Mouse (Mus musculus): ENCODE data around the gene Acat2. TPM values are rescaled to one million over a fixed set of nuclear protein-coding genes. Genes with fewer than 3 reads are reported as not detected.
A peak's percentile ranks its signal among the peaks of the same experiment; 100 is the strongest.
"Not testable (repeated sequence)": the region's sequence is repeated elsewhere in the genome, so short reads cannot be mapped to it uniquely, and the experiment has no call there.

The Acat2 gene
- 370 and 386 TPM in 2 replicates for polyA plus RNA-seq (2016; fragmentation: Nextera tagmentation; extraction: Ambion mirVana)

- Histone ChIP-seq H3K9me3 (no peaks in the 10 kb centered on the region), H3K36me3 (replicated peaks) (peaks cover 29% of the 10 kb centered on the region), H3K9ac (peak within 1 kb of the TSS; percentile 60), H3K27me3 (no peaks in the 10 kb centered on the region), H3K27ac (peak within 1 kb of the TSS; percentile 94), H3K4me2 (peak within 1 kb of the TSS; percentile 69), H3K4me3 (replicated peaks) (peak within 1 kb of the TSS; percentile 69), H3K4me1 (peaks cover 23% of the 10 kb centered on the region)
- WGBS, result under 1% methylated on average over 42 of the region's 42 CpGs
- peak; percentile 99 for ATAC-seq (ENCODE audit: low FRiP score)
These were observed at the start of gene Acat2 for GRCm38 (mm10) chr17:12960331-12960873. Acat2 (minus strand) TSS chr17:12960747.

DNA sequence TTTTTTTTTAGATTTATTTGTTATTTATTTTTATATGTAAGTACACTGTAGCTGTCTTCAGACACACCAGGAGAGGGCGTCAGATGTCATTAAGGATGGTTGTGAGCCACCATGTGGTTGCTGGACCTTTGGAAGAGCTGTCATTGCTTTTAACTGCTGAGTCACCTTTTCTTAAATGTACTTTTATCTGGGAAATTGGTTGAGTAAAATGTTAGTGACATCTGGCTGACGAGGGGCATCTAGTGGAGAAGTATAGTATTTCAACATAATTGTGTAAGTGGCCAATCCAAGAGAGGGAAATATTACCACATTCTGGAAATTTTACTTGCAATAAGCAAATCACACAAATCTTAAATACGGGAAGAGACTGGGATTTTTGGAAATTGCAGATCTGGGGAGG, 49.3 kb upstream of the Acat2 start:
- Histone ChIP-seq H3K4me1 (peaks cover 9% of the 10 kb centered on the region), H3K27me3 (no peaks in the 10 kb centered on the region), H3K9ac (no peak overlapping the region), H3K4me2 (no peak overlapping the region), H3K9me3 (no peaks in the 10 kb centered on the region), H3K4me3 (replicated peaks) (no peak overlapping the region), H3K27ac (no peak overlapping the region), H3K36me3 (replicated peaks) (peaks cover 27% of the 10 kb centered on the region)
- WGBS, result 40% methylated on average over 3 of the region's 3 CpGs
- ATAC-seq (ENCODE audit: low FRiP score), result no peak

DNA sequence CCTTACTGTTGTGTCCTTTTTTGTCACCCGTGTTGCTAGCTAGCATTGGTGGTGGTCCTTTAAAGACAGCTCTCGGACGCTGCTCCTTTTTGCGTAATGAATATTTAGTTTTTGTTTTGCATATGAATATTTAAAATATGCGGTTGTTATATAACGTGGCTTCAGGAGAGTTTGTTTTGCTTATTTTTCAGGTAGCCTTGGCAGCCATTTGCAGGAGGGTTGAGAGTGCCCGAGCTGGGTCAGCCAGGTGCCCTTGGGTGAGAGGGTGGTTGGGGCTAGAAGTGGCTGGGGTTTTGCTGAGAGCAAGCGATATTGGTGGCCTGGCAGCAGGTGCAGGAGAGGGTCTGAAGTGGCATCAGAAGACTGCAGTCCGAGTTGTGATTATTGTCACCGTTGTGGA, 48.0 kb upstream of the Acat2 start:
- Histone ChIP-seq H3K9ac (peak overlapping the region; percentile 77), H3K36me3 (replicated peaks) (peaks cover 18% of the 10 kb centered on the region), H3K4me2 (peak overlapping the region; percentile 81), H3K4me1 (peaks cover 9% of the 10 kb centered on the region), H3K4me3 (replicated peaks) (peak overlapping the region; percentile 86), H3K9me3 (no peaks in the 10 kb centered on the region), H3K27ac (peak overlapping the region; percentile 89), H3K27me3 (no peaks in the 10 kb centered on the region)
- ATAC-seq (ENCODE audit: low FRiP score), result no peak
- 3% methylated on average over 10 of the region's 10 CpGs for WGBS

- WGBS, result 1% methylated on average over 53 of the region's 76 CpGs
- Histone ChIP-seq H3K4me1 (peaks cover 9% of the 10 kb centered on the region), H3K9me3 (no peaks in the 10 kb centered on the region), H3K36me3 (replicated peaks) (peaks cover 12% of the 10 kb centered on the region), H3K27me3 (no peaks in the 10 kb centered on the region), H3K4me3 (replicated peaks) (peak overlapping the region; percentile 86), H3K4me2 (peak overlapping the region; percentile 81), H3K9ac (peak overlapping the region; percentile 77), H3K27ac (peak overlapping the region; percentile 89)
- ATAC-seq (ENCODE audit: low FRiP score), result peak; percentile 99
These were observed 47.3 kb upstream of the Acat2 start for GRCm38 (mm10) chr17:13007730-13008425.

GRCm38 (mm10) chr17:13006984-13007383, 46.4 kb upstream of the Acat2 start:
- H3K27ac ChIP-seq, result no peak overlapping the region; the same call in 1 of the 2 replicates
- WGBS, result 46% methylated on average over 5 of the region's 5 CpGs
- no peak for ATAC-seq (ENCODE audit: low FRiP score)
- H3K9ac ChIP-seq, result peak overlapping the region; percentile 77; the same call in 1 of the 2 replicates
- no peaks in the 10 kb centered on the region for H3K9me3 ChIP-seq
- H3K36me3 ChIP-seq (replicated peaks), result peaks cover 4% of the 10 kb centered on the region; the same call in 1 of the 2 replicates
- H3K4me3 ChIP-seq (replicated peaks), result peak overlapping the region; percentile 86
- H3K27me3 ChIP-seq, result no peaks in the 10 kb centered on the region
- H3K4me2 ChIP-seq, result peak overlapping the region; percentile 81
- peaks cover 9% of the 10 kb centered on the region for H3K4me1 ChIP-seq

GRCm38 (mm10) chr17:13006546-13006945, 46.0 kb upstream of the Acat2 start, which contains the start of gene Sod2:
Sod2 (plus strand) TSS chr17:13006846.
- peak within 1 kb of the TSS; percentile 86 for H3K4me3 ChIP-seq (replicated peaks)
- H3K9ac ChIP-seq, result peak within 1 kb of the TSS; percentile 77
- ATAC-seq (ENCODE audit: low FRiP score); H3K9me3 ChIP-seq; H3K36me3 ChIP-seq (replicated peaks); H3K27me3 ChIP-seq; H3K4me1 ChIP-seq: not testable (repeated sequence)
- H3K4me2 ChIP-seq, result peak within 1 kb of the TSS; percentile 81
- WGBS, result 83% methylated on average over 2 of the region's 2 CpGs
- H3K27ac ChIP-seq, result peak within 1 kb of the TSS; percentile 89; the same call in 1 of the 2 replicates

DNA sequence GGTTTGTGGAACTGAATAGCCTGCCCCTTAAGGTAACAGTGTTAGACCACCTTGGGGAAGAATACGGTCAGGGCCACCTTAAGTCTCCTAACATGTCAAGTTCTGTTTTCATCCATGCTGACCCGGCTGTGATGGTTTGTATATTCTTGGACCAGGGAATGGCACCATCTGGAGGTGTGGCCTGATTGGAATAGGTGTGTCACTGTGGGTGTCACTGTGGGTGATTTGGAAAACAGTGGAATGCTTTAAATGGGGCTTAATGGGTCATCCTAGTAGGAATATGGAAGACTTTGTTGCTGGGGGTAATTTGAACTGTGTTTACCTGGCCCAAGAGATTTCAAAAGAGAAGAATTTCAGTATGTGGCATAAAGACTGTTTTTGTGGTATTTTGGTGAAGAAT, 43.9 kb upstream of the Acat2 start:
- not testable (repeated sequence) for H3K27ac ChIP-seq; H3K27me3 ChIP-seq; H3K9me3 ChIP-seq; H3K36me3 ChIP-seq (replicated peaks); H3K9ac ChIP-seq; ATAC-seq (ENCODE audit: low FRiP score); H3K4me2 ChIP-seq; H3K4me3 ChIP-seq (replicated peaks); H3K4me1 ChIP-seq
- 84% methylated on average over 2 of the region's 2 CpGs for WGBS

DNA sequence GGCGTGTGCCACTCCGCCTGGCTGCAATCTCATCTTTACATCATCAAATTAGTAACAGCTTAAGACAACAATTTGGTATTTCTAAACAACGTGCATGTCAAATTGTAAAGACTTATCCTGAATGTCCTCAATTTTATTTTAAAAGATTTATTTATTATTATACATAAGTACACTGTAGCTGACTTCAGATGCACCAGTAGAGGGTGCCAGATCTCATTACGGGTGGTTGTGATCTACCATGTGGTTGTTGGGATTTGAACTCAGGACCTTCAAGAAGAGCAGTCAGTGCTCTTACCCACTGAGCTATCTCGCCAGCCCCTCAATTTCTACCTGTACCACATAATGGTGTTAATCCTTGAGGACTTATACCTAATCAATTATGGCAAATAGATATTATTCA, 41.7 kb upstream of the Acat2 start:
- 92% methylated on average over 5 of the region's 5 CpGs for WGBS
- H3K27me3 ChIP-seq; H3K4me1 ChIP-seq; H3K4me3 ChIP-seq (replicated peaks); H3K9me3 ChIP-seq; ATAC-seq (ENCODE audit: low FRiP score); H3K9ac ChIP-seq; H3K4me2 ChIP-seq; H3K27ac ChIP-seq; H3K36me3 ChIP-seq (replicated peaks): not testable (repeated sequence)

DNA sequence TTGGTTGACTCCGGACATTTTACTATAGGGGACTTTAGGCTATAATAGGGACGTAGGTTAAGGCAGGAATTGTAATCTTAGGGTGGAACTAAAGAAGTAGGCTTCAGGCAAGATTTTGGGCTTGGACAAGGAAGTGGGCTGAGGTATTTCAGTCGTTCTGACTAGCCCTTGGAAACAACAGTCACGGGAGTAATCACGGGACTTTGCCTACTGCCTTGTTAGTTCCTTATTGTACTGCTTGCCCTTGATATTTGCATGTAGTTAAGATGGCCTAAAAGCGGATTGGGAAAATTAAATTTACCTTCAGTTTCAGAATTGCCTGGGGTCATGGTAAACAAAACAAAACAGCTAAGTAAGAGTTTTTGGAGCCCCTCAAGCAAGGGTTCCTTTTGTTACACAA, 38.5 kb upstream of the Acat2 start:
- Histone ChIP-seq H3K27me3 (no peaks in the 10 kb centered on the region), H3K9me3 (no peaks in the 10 kb centered on the region), H3K36me3 (replicated peaks) (no peaks in the 10 kb centered on the region), H3K4me3 (replicated peaks) (no peak overlapping the region), H3K4me1 (no peaks in the 10 kb centered on the region), H3K4me2 (no peak overlapping the region), H3K9ac (no peak overlapping the region), H3K27ac (no peak overlapping the region)
- 67% methylated on average over 6 of the region's 6 CpGs for WGBS
- ATAC-seq (ENCODE audit: low FRiP score), result no peak

- Histone ChIP-seq H3K9ac (no peak overlapping the region), H3K27ac (no peak overlapping the region)
- no peak for ATAC-seq (ENCODE audit: low FRiP score)
These were observed 37.3 kb upstream of the Acat2 start for GRCm38 (mm10) chr17:12997890-12998289.

DNA sequence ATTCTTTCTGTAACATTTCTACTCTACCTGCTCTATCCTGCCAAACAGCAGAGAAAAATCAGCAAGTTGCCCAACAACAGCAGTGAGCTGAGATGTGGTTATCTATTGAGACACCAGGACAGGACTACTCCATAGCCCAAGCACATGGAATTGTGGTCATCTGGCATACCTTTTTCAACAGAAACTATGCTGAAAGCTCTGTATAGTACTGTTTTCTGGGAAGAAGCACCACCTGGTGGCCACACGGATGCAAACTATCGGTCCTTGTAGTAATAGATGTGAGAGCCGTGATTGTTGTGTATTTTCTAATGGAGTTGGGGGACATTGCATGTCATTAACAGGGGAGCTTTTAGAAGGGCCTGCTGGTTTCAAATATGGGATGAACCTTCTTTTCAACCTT, 35.8 kb upstream of the Acat2 start:
- H3K9ac ChIP-seq, result no peak overlapping the region
- no peak overlapping the region for H3K4me2 ChIP-seq
- H3K9me3 ChIP-seq, result no peaks in the 10 kb centered on the region
- 31% methylated on average over 3 of the region's 3 CpGs for WGBS
- H3K27ac ChIP-seq, result no peak overlapping the region
- ATAC-seq (ENCODE audit: low FRiP score), result no peak
- no peaks in the 10 kb centered on the region for H3K27me3 ChIP-seq
- no peak overlapping the region for H3K4me3 ChIP-seq (replicated peaks)
- no peaks in the 10 kb centered on the region for H3K36me3 ChIP-seq (replicated peaks)
- no peaks in the 10 kb centered on the region for H3K4me1 ChIP-seq

More at GRCm38 (mm10) chr17:12997890-12998289, 37.3 kb upstream of the Acat2 start:
- WGBS, result 94% methylated on average over 5 of the region's 5 CpGs
- Histone ChIP-seq H3K36me3 (replicated peaks) (no peaks in the 10 kb centered on the region), H3K27me3 (no peaks in the 10 kb centered on the region), H3K4me2 (no peak overlapping the region), H3K4me1 (no peaks in the 10 kb centered on the region), H3K4me3 (replicated peaks) (no peak overlapping the region), H3K9me3 (no peaks in the 10 kb centered on the region)

- H3K9me3 ChIP-seq, result no peaks in the 10 kb centered on the region
- H3K4me1 ChIP-seq, result peaks cover 8% of the 10 kb centered on the region
- H3K4me2 ChIP-seq, result peak within 1 kb of the TSS; percentile 85
- H3K36me3 ChIP-seq (replicated peaks), result no peaks in the 10 kb centered on the region
- no peaks in the 10 kb centered on the region for H3K27me3 ChIP-seq
- H3K27ac ChIP-seq, result peak within 1 kb of the TSS; percentile 100
- WGBS, result 84% methylated on average over 1 of the region's 1 CpGs
- H3K4me3 ChIP-seq (replicated peaks), result peak within 1 kb of the TSS; percentile 98
- H3K9ac ChIP-seq, result peak within 1 kb of the TSS; percentile 99; the same call in 1 of the 2 replicates
- ATAC-seq (ENCODE audit: low FRiP score), result no peak
These were observed 33.5 kb upstream of the Acat2 start, which contains the start of gene Wtap for GRCm38 (mm10) chr17:12994069-12994468. Wtap (minus strand) TSS chr17:12994169.

All from forebrain, embryonic 12.5 days (tissue).